Mouse (Mus musculus): ENCODE measurements around the gene Aox1. TPM values are rescaled to one million over a fixed set of nuclear protein-coding genes. Genes with fewer than 3 reads are reported as not detected.

Gene Aox1
- polyA plus RNA-seq, 1 experiment from 2014 or later = 0.36 TPM

GRCm38 (mm10) chr1:58056939-58057338 lies 27.2 kb downstream of the Aox1 start:
- no peak overlapping the region for H3K4me3 ChIP-seq (ENCODE audit: low read length)
- no peak overlapping the region for H3K4me2 ChIP-seq (ENCODE audit: low read length)
- no peak overlapping the region for H3K9ac ChIP-seq (ENCODE audit: low read depth, low read length)
- H3K27me3 ChIP-seq (replicated peaks; ENCODE audit: control insufficient read depth, insufficient read depth, low read length) = no peaks in the 10 kb centered on the region
- no peak overlapping the region for H3K27ac ChIP-seq (ENCODE audit: low read depth, low read length)
- no peak for ATAC-seq
- 71% methylated on average over 11 of the region's 11 CpGs for WGBS
- no peaks in the 10 kb centered on the region for H3K4me1 ChIP-seq (ENCODE audit: control insufficient read depth, insufficient read depth, low read depth, low read length)
- H3K36me3 ChIP-seq (ENCODE audit: control insufficient read depth, insufficient read depth, low read length) = no peaks in the 10 kb centered on the region
- no peaks in the 10 kb centered on the region for H3K9me3 ChIP-seq (ENCODE audit: control insufficient read depth, low read length)

- H3K4me1 ChIP-seq (ENCODE audit: control insufficient read depth, insufficient read depth, low read depth, low read length) = no peaks in the 10 kb centered on the region
- no peaks in the 10 kb centered on the region for H3K27me3 ChIP-seq (replicated peaks; ENCODE audit: control insufficient read depth, insufficient read depth, low read length)
- H3K4me2 ChIP-seq (ENCODE audit: low read length) = no peak overlapping the region
- H3K9ac ChIP-seq (ENCODE audit: low read depth, low read length) = no peak overlapping the region
- ATAC-seq = no peak
- no peaks in the 10 kb centered on the region for H3K9me3 ChIP-seq (ENCODE audit: control insufficient read depth, low read length)
- H3K27ac ChIP-seq (ENCODE audit: low read depth, low read length) = no peak overlapping the region
- H3K36me3 ChIP-seq (ENCODE audit: control insufficient read depth, insufficient read depth, low read length) = no peaks in the 10 kb centered on the region
- H3K4me3 ChIP-seq (ENCODE audit: low read length) = no peak overlapping the region
- WGBS = 93% methylated on average over 4 of the region's 4 CpGs
These were observed 29.1 kb downstream of the Aox1 start for GRCm38 (mm10) chr1:58058846-58059245.

- Histone ChIP-seq H3K27me3 (replicated peaks; ENCODE audit: control insufficient read depth, insufficient read depth, low read length) (no peaks in the 10 kb centered on the region), H3K4me2 (ENCODE audit: low read length) (no peak overlapping the region), H3K36me3 (ENCODE audit: control insufficient read depth, insufficient read depth, low read length) (no peaks in the 10 kb centered on the region), H3K27ac (ENCODE audit: low read depth, low read length) (no peak overlapping the region), H3K9ac (ENCODE audit: low read depth, low read length) (no peak overlapping the region), H3K9me3 (ENCODE audit: control insufficient read depth, low read length) (no peaks in the 10 kb centered on the region), H3K4me1 (ENCODE audit: control insufficient read depth, insufficient read depth, low read depth, low read length) (no peaks in the 10 kb centered on the region), H3K4me3 (ENCODE audit: low read length) (no peak overlapping the region)
- no peak for ATAC-seq
- WGBS = 89% methylated on average over 7 of the region's 7 CpGs
These were observed 32.4 kb downstream of the Aox1 start for GRCm38 (mm10) chr1:58062131-58062530.

- H3K4me3 ChIP-seq (ENCODE audit: low read length) = no peak overlapping the region
- H3K4me2 ChIP-seq (ENCODE audit: low read length) = no peak overlapping the region
- no peak overlapping the region for H3K9ac ChIP-seq (ENCODE audit: low read depth, low read length)
- H3K36me3 ChIP-seq (ENCODE audit: control insufficient read depth, insufficient read depth, low read length) = no peaks in the 10 kb centered on the region
- H3K27ac ChIP-seq (ENCODE audit: low read depth, low read length) = no peak overlapping the region
- H3K4me1 ChIP-seq (ENCODE audit: control insufficient read depth, insufficient read depth, low read depth, low read length) = no peaks in the 10 kb centered on the region
- 84% methylated on average over 5 of the region's 5 CpGs for WGBS
- H3K27me3 ChIP-seq (replicated peaks; ENCODE audit: control insufficient read depth, insufficient read depth, low read length) = no peaks in the 10 kb centered on the region
- no peaks in the 10 kb centered on the region for H3K9me3 ChIP-seq (ENCODE audit: control insufficient read depth, low read length)
- no peak for ATAC-seq
These were observed 35.4 kb downstream of the Aox1 start for GRCm38 (mm10) chr1:58065151-58065550.

- H3K9me3 ChIP-seq (ENCODE audit: control insufficient read depth, low read length) = no peaks in the 10 kb centered on the region
- no peaks in the 10 kb centered on the region for H3K4me1 ChIP-seq (ENCODE audit: control insufficient read depth, insufficient read depth, low read depth, low read length)
- H3K36me3 ChIP-seq (ENCODE audit: control insufficient read depth, insufficient read depth, low read length) = no peaks in the 10 kb centered on the region
- H3K4me3 ChIP-seq (ENCODE audit: low read length) = no peak overlapping the region
- WGBS = 77% methylated on average over 3 of the region's 3 CpGs
- H3K27me3 ChIP-seq (replicated peaks; ENCODE audit: control insufficient read depth, insufficient read depth, low read length) = no peaks in the 10 kb centered on the region
- H3K9ac ChIP-seq (ENCODE audit: low read depth, low read length) = no peak overlapping the region
- ATAC-seq = no peak
- H3K27ac ChIP-seq (ENCODE audit: low read depth, low read length) = no peak overlapping the region
- no peak overlapping the region for H3K4me2 ChIP-seq (ENCODE audit: low read length)
These were observed 35.9 kb downstream of the Aox1 start for GRCm38 (mm10) chr1:58065606-58066005.

- Histone ChIP-seq H3K9me3 (ENCODE audit: control insufficient read depth, low read length) (no peaks in the 10 kb centered on the region), H3K4me2 (ENCODE audit: low read length) (no peak overlapping the region), H3K9ac (ENCODE audit: low read depth, low read length) (no peak overlapping the region), H3K27ac (ENCODE audit: low read depth, low read length) (no peak overlapping the region), H3K36me3 (ENCODE audit: control insufficient read depth, insufficient read depth, low read length) (no peaks in the 10 kb centered on the region), H3K4me1 (ENCODE audit: control insufficient read depth, insufficient read depth, low read depth, low read length) (no peaks in the 10 kb centered on the region), H3K27me3 (replicated peaks; ENCODE audit: control insufficient read depth, insufficient read depth, low read length) (no peaks in the 10 kb centered on the region), H3K4me3 (ENCODE audit: low read length) (no peak overlapping the region)
- 91% methylated on average over 6 of the region's 6 CpGs for WGBS
- ATAC-seq = no peak
These were observed 39.5 kb downstream of the Aox1 start for GRCm38 (mm10) chr1:58069181-58069580.

GRCm38 (mm10) chr1:58070091-58070490 lies 40.4 kb downstream of the Aox1 start:
- 90% methylated on average over 11 of the region's 11 CpGs for WGBS
- no peak overlapping the region for H3K9ac ChIP-seq (ENCODE audit: low read depth, low read length)
- no peaks in the 10 kb centered on the region for H3K4me1 ChIP-seq (ENCODE audit: control insufficient read depth, insufficient read depth, low read depth, low read length)
- H3K27ac ChIP-seq (ENCODE audit: low read depth, low read length) = no peak overlapping the region
- no peak overlapping the region for H3K4me3 ChIP-seq (ENCODE audit: low read length)
- no peak overlapping the region for H3K4me2 ChIP-seq (ENCODE audit: low read length)
- H3K36me3 ChIP-seq (ENCODE audit: control insufficient read depth, insufficient read depth, low read length) = no peaks in the 10 kb centered on the region
- no peaks in the 10 kb centered on the region for H3K27me3 ChIP-seq (replicated peaks; ENCODE audit: control insufficient read depth, insufficient read depth, low read length)
- ATAC-seq = 0 out of 2 replicates have a peak, but pooled peaks have one; percentile 48
- no peaks in the 10 kb centered on the region for H3K9me3 ChIP-seq (ENCODE audit: control insufficient read depth, low read length)

- H3K4me2 ChIP-seq (ENCODE audit: low read length) = no peak overlapping the region
- no peaks in the 10 kb centered on the region for H3K4me1 ChIP-seq (ENCODE audit: control insufficient read depth, insufficient read depth, low read depth, low read length)
- no peaks in the 10 kb centered on the region for H3K27me3 ChIP-seq (replicated peaks; ENCODE audit: control insufficient read depth, insufficient read depth, low read length)
- H3K9ac ChIP-seq (ENCODE audit: low read depth, low read length) = no peak overlapping the region
- 84% methylated on average over 9 of the region's 9 CpGs for WGBS
- H3K9me3 ChIP-seq (ENCODE audit: control insufficient read depth, low read length) = no peaks in the 10 kb centered on the region
- ATAC-seq = no peak
- no peak overlapping the region for H3K4me3 ChIP-seq (ENCODE audit: low read length)
- H3K27ac ChIP-seq (ENCODE audit: low read depth, low read length) = no peak overlapping the region
- H3K36me3 ChIP-seq (ENCODE audit: control insufficient read depth, insufficient read depth, low read length) = no peaks in the 10 kb centered on the region
These were observed 41.3 kb downstream of the Aox1 start for GRCm38 (mm10) chr1:58071006-58071405.

GRCm38 (mm10) chr1:58071509-58071908 lies 41.8 kb downstream of the Aox1 start:
- H3K9ac ChIP-seq (ENCODE audit: low read depth, low read length) = no peak overlapping the region
- ATAC-seq = no peak
- H3K4me1 ChIP-seq (ENCODE audit: control insufficient read depth, insufficient read depth, low read depth, low read length) = no peaks in the 10 kb centered on the region
- no peaks in the 10 kb centered on the region for H3K27me3 ChIP-seq (replicated peaks; ENCODE audit: control insufficient read depth, insufficient read depth, low read length)
- no peak overlapping the region for H3K4me3 ChIP-seq (ENCODE audit: low read length)
- H3K27ac ChIP-seq (ENCODE audit: low read depth, low read length) = no peak overlapping the region
- H3K36me3 ChIP-seq (ENCODE audit: control insufficient read depth, insufficient read depth, low read length) = no peaks in the 10 kb centered on the region
- H3K4me2 ChIP-seq (ENCODE audit: low read length) = no peak overlapping the region
- WGBS = 98% methylated on average over 1 of the region's 1 CpGs
- H3K9me3 ChIP-seq (ENCODE audit: control insufficient read depth, low read length) = no peaks in the 10 kb centered on the region

GRCm38 (mm10) chr1:58072416-58072815 lies 42.7 kb downstream of the Aox1 start:
- H3K4me2 ChIP-seq (ENCODE audit: low read length) = no peak overlapping the region

More at GRCm38 (mm10) chr1:58072416-58072815, 42.7 kb downstream of the Aox1 start:
- ATAC-seq = 0 out of 2 replicates have a peak, but pooled peaks have one; percentile 30
- H3K27ac ChIP-seq (ENCODE audit: low read depth, low read length) = no peak overlapping the region
- H3K36me3 ChIP-seq (ENCODE audit: control insufficient read depth, insufficient read depth, low read length) = no peaks in the 10 kb centered on the region
- H3K9ac ChIP-seq (ENCODE audit: low read depth, low read length) = no peak overlapping the region
- no peaks in the 10 kb centered on the region for H3K9me3 ChIP-seq (ENCODE audit: control insufficient read depth, low read length)
- no peaks in the 10 kb centered on the region for H3K27me3 ChIP-seq (replicated peaks; ENCODE audit: control insufficient read depth, insufficient read depth, low read length)
- no peaks in the 10 kb centered on the region for H3K4me1 ChIP-seq (ENCODE audit: control insufficient read depth, insufficient read depth, low read depth, low read length)
- no peak overlapping the region for H3K4me3 ChIP-seq (ENCODE audit: low read length)
- 59% methylated on average over 2 of the region's 2 CpGs for WGBS
